Mouse (Mus musculus) gastrocnemius, postnatal 36 days (tissue): ENCODE results near the gene Olfr54. TPM values are rescaled to one million over a fixed set of nuclear protein-coding genes. Genes with fewer than 3 reads are reported as not detected.

Experiments used
- DNase-seq, 2 experiments: peaks; one replicate each; pipeline ENCODE4 v3.0.0; 2022
- intact Hi-C: fragments of 180-260 bp; cut with DNase I; formaldehyde crosslinking; loops from one replicate; pipeline ENCODE4 v1.15.1; 2025
- total RNA-seq, 2 experiments: library from RNA; stranded (reverse); gene quantifications; 2 replicates each; pipeline ENCODE4 v1.2.3; 2021

The Olfr54 gene
- total RNA-seq, 2 experiments from 2014 or later = not detected

DNA sequence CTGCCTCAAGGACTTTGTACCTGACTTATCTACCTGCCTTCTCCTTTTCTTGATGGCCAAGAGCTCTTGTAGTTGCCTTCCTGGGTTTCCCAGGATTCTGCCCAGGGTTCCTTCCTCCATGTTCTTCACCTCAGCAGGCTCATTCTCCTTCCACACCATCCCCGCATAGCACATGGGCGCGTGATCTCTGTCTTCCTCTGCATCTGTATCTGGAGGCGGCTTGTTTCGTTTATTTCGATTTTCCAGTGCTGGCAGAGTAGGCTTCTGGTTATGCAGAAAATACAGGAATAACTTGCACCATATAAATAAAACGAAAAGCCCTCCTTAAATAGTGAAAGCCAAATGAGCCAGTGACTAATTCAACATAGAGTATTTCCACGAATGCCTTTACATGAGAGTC lies 49.8 kb downstream of the Olfr54 start:
- intact Hi-C loops = no loop called here
- DNase-seq = no peak

Other genes starting within 250 kb of the Olfr54 start
- gene Zfp354c, start 186.5 kb upstream of the Olfr54 start, total RNA-seq = 1 to 10 TPM; 3.8 to 5.3 TPM
- gene Zfp879, start 172.7 kb upstream of the Olfr54 start, total RNA-seq = 1 to 10 TPM; 1.4 TPM
- not detected for gene Grm6, start 163.6 kb upstream of the Olfr54 start, total RNA-seq
- 1 to 10 TPM in 1 of 2 experiments, under 1 TPM in 1; 0.97 to 1.6 TPM for gene Zfp454, start 126.6 kb upstream of the Olfr54 start, total RNA-seq
- gene Zfp2, start 98.1 kb upstream of the Olfr54 start, total RNA-seq = 1 to 10 TPM; 2.8 to 3.3 TPM
- 1 to 10 TPM; 1.9 to 2.1 TPM for gene Zfp354b, start 82.6 kb upstream of the Olfr54 start, total RNA-seq
- gene 4933414I15Rik, start 70.5 kb upstream of the Olfr54 start, total RNA-seq = not detected
- gene Prop1, start 60.5 kb upstream of the Olfr54 start, total RNA-seq = not detected
- gene Olfr1378, start 47.7 kb upstream of the Olfr54 start, total RNA-seq = not detected
- gene Olfr1377, start 32.3 kb upstream of the Olfr54 start, total RNA-seq = not detected
- not detected for gene Olfr51, start 10.6 kb upstream of the Olfr54 start, total RNA-seq
- not detected for gene Olfr1375, start 33.9 kb downstream of the Olfr54 start, total RNA-seq
- 1 to 10 TPM; 2.9 to 3.0 TPM for gene Zfp354a, start 45.0 kb downstream of the Olfr54 start, total RNA-seq
- not detected for gene Gm12569, start 206.2 kb downstream of the Olfr54 start, total RNA-seq
- 10 to 100 TPM; 46.2 to 51.7 TPM for gene Clk4, start 247.5 kb downstream of the Olfr54 start, total RNA-seq
- not detected for gene BC049762, start 248.8 kb downstream of the Olfr54 start, total RNA-seq